Mouse (Mus musculus): ENCODE measurements around the gene Nr2c2ap. TPM values are rescaled to one million over a fixed set of nuclear protein-coding genes. Genes with fewer than 3 reads are reported as not detected.

The Nr2c2ap gene
- polyA plus RNA-seq, 1 experiment from 2014 or later = 29.1 TPM

DNA sequence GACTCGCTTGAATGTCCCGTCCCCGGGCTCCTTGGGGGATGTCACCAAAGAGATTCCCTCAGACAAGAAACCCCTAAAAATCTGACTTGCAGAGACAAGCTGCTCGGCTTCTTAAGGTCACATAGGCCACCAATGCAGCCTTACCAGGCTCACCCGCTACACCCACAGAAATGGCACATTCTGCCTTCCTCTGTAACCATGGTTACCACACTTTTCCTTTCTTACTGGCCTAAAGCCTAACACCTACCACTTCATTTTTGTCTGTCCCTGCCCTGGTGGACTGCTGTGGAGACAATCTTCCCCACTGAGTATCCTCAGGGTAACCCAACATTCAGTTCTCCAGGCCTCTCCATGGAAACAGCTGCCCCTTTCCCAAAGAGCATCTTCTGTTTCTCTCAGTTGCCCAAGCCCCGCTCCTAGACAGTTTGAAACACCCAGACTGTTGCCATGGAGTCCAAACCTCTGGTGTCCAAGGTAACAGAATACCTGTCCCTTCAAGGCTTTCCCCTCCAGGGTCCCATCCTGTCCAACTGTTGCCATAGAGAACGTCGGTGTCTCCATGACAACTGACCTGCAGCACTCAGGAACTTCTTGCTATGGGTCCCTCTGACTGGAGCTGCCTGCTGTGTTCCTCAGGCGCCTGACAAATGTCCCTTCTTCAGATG is 41.7 kb upstream of the Nr2c2ap start:
- no peak overlapping the region for H3K9ac ChIP-seq (replicated peaks; ENCODE audit: low read depth, low read length)
- H3K4me3 ChIP-seq (ENCODE audit: low read depth, low read length) = no peak overlapping the region
- H3K4me2 ChIP-seq (replicated peaks; ENCODE audit: low read depth, low read length) = no peak overlapping the region
- H3K9me3 ChIP-seq (ENCODE audit: control insufficient read depth, low read depth, low read length) = no peaks in the 10 kb centered on the region
- 62% methylated on average over 9 of the region's 9 CpGs for WGBS
- H3K27ac ChIP-seq (ENCODE audit: low read length) = no peak overlapping the region
- peaks cover 5% of the 10 kb centered on the region; the same call in 1 of the 2 replicates for H3K4me1 ChIP-seq (ENCODE audit: control insufficient read depth, insufficient read depth, low read length)
- peaks cover 54% of the 10 kb centered on the region for H3K27me3 ChIP-seq (ENCODE audit: control insufficient read depth, insufficient read depth, low read length)
- H3K36me3 ChIP-seq (ENCODE audit: control insufficient read depth, insufficient read depth, low read length) = no peaks in the 10 kb centered on the region
- ATAC-seq (ENCODE audit: insufficient number of reproducible peaks, insufficient read depth, low FRiP score, low read depth) = no peak

DNA sequence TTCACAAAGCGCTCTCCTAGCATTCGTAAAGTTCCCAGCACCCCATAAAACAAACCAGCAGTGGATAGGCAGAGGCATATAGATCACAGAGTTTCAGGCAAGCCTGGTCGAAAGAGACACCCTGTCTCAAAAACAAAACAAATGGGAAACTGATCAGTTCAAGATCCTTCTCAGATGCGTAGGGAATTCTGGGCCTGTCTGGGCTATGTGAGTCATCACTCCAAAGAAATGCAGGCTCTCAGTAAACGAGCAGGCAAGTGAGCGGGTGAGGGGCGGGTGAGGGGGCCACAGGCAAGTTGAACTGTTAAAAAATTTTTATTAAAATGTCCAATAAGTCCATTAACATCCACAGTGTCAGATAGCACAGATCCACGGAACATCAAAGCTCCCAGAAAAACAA is 38.3 kb upstream of the Nr2c2ap start:
- no peak overlapping the region for H3K4me2 ChIP-seq (replicated peaks; ENCODE audit: low read depth, low read length)
- no peaks in the 10 kb centered on the region for H3K36me3 ChIP-seq (ENCODE audit: control insufficient read depth, insufficient read depth, low read length)
- 53% methylated on average over 8 of the region's 8 CpGs for WGBS
- no peak overlapping the region for H3K4me3 ChIP-seq (ENCODE audit: low read depth, low read length)
- H3K27me3 ChIP-seq (ENCODE audit: control insufficient read depth, insufficient read depth, low read length) = peaks cover 22% of the 10 kb centered on the region
- no peak overlapping the region for H3K9ac ChIP-seq (replicated peaks; ENCODE audit: low read depth, low read length)
- H3K27ac ChIP-seq (ENCODE audit: low read length) = no peak overlapping the region
- no peaks in the 10 kb centered on the region for H3K9me3 ChIP-seq (ENCODE audit: control insufficient read depth, low read depth, low read length)
- H3K4me1 ChIP-seq (ENCODE audit: control insufficient read depth, insufficient read depth, low read length) = 0 out of 2 replicates have a peak, but pooled peaks cover 2% of the 10 kb centered on the region
- no peak for ATAC-seq (ENCODE audit: insufficient number of reproducible peaks, insufficient read depth, low FRiP score, low read depth)

DNA sequence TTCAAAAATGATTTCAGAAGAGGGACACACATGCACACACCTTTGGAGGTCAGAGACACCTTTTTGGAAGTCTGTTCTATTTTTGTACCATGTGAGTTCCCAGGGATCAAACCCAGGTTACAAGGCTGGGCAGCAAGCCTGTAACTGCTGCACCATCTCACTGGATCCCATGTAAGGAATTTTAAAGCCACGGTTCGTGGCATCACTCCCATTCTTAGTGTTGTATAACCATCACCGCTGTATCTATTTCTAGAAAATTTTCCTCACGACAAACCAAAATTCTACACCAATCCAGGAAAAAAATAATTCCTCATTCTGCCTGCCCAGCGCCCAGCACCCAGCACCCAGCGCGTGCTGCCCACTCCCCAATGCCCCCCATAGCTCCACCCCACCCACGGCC is 31.9 kb upstream of the Nr2c2ap start:
- ATAC-seq (ENCODE audit: insufficient number of reproducible peaks, insufficient read depth, low FRiP score, low read depth) = no peak
- WGBS = 72% methylated on average over 8 of the region's 8 CpGs

GRCm38 (mm10) chr8:70100241-70100640 is 30.9 kb upstream of the Nr2c2ap start:
- Histone ChIP-seq H3K9ac (replicated peaks; ENCODE audit: low read depth, low read length) (no peak overlapping the region), H3K27ac (ENCODE audit: low read length) (no peak overlapping the region), H3K4me1 (ENCODE audit: control insufficient read depth, insufficient read depth, low read length) (no peaks in the 10 kb centered on the region), H3K36me3 (ENCODE audit: control insufficient read depth, insufficient read depth, low read length) (no peaks in the 10 kb centered on the region), H3K27me3 (ENCODE audit: control insufficient read depth, insufficient read depth, low read length) (no peaks in the 10 kb centered on the region), H3K9me3 (ENCODE audit: control insufficient read depth, low read depth, low read length) (no peaks in the 10 kb centered on the region), H3K4me2 (replicated peaks; ENCODE audit: low read depth, low read length) (no peak overlapping the region), H3K4me3 (ENCODE audit: low read depth, low read length) (no peak overlapping the region)
- ATAC-seq (ENCODE audit: insufficient number of reproducible peaks, insufficient read depth, low FRiP score, low read depth) = no peak
- WGBS = 77% methylated on average over 8 of the region's 8 CpGs

More for the DNA sequence above, 31.9 kb upstream of the Nr2c2ap start:
- no peak overlapping the region for H3K27ac ChIP-seq (ENCODE audit: low read length)
- no peaks in the 10 kb centered on the region for H3K36me3 ChIP-seq (ENCODE audit: control insufficient read depth, insufficient read depth, low read length)
- H3K4me3 ChIP-seq (ENCODE audit: low read depth, low read length) = no peak overlapping the region
- no peaks in the 10 kb centered on the region for H3K27me3 ChIP-seq (ENCODE audit: control insufficient read depth, insufficient read depth, low read length)
- H3K4me1 ChIP-seq (ENCODE audit: control insufficient read depth, insufficient read depth, low read length) = no peaks in the 10 kb centered on the region
- H3K9ac ChIP-seq (replicated peaks; ENCODE audit: low read depth, low read length) = no peak overlapping the region
- H3K4me2 ChIP-seq (replicated peaks; ENCODE audit: low read depth, low read length) = no peak overlapping the region
- no peaks in the 10 kb centered on the region for H3K9me3 ChIP-seq (ENCODE audit: control insufficient read depth, low read depth, low read length)

GRCm38 (mm10) chr8:70104506-70104905 is 26.6 kb upstream of the Nr2c2ap start:
- 12% methylated on average over 6 of the region's 6 CpGs for WGBS
- no peaks in the 10 kb centered on the region for H3K4me1 ChIP-seq (ENCODE audit: control insufficient read depth, insufficient read depth, low read length)
- no peaks in the 10 kb centered on the region for H3K9me3 ChIP-seq (ENCODE audit: control insufficient read depth, low read depth, low read length)
- no peak; the same call in 1 of the 2 replicates for ATAC-seq (ENCODE audit: insufficient number of reproducible peaks, insufficient read depth, low FRiP score, low read depth)
- no peak overlapping the region for H3K4me3 ChIP-seq (ENCODE audit: low read depth, low read length)
- no peaks in the 10 kb centered on the region for H3K27me3 ChIP-seq (ENCODE audit: control insufficient read depth, insufficient read depth, low read length)
- no peak overlapping the region for H3K27ac ChIP-seq (ENCODE audit: low read length)
- H3K4me2 ChIP-seq (replicated peaks; ENCODE audit: low read depth, low read length) = no peak overlapping the region
- no peak overlapping the region for H3K9ac ChIP-seq (replicated peaks; ENCODE audit: low read depth, low read length)
- no peaks in the 10 kb centered on the region for H3K36me3 ChIP-seq (ENCODE audit: control insufficient read depth, insufficient read depth, low read length)

- Histone ChIP-seq H3K4me1 (ENCODE audit: control insufficient read depth, insufficient read depth, low read length) (no peaks in the 10 kb centered on the region), H3K36me3 (ENCODE audit: control insufficient read depth, insufficient read depth, low read length) (no peaks in the 10 kb centered on the region), H3K4me2 (replicated peaks; ENCODE audit: low read depth, low read length) (no peak overlapping the region), H3K9ac (replicated peaks; ENCODE audit: low read depth, low read length) (no peak overlapping the region), H3K27ac (ENCODE audit: low read length) (no peak overlapping the region), H3K4me3 (ENCODE audit: low read depth, low read length) (no peak overlapping the region), H3K27me3 (ENCODE audit: control insufficient read depth, insufficient read depth, low read length) (no peaks in the 10 kb centered on the region), H3K9me3 (ENCODE audit: control insufficient read depth, low read depth, low read length) (no peaks in the 10 kb centered on the region)
- 79% methylated on average over 7 of the region's 7 CpGs for WGBS
- no peak for ATAC-seq (ENCODE audit: insufficient number of reproducible peaks, insufficient read depth, low FRiP score, low read depth)
Observed at GRCm38 (mm10) chr8:70104922-70105321, 26.2 kb upstream of the Nr2c2ap start.

DNA sequence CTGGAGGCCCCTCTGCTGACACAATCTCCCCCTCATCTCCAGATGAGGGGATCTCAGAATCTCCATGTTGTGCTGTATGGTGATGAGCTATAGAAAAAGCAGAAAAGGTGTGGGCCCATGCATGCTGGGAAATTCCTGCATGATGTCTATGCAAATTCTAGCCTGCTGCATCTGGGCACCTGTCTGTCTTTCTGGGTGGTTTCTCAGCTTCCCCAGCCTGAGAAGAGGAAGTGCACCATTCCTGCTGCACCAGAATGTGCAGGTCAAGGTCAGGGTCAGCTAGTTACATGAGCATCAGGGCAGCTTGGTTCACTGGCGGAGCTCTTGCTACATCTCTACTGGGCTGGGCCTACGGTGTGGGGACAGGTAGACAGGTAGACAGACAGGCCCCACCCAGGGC is 20.7 kb upstream of the Nr2c2ap start:
- Histone ChIP-seq H3K9me3 (ENCODE audit: control insufficient read depth, low read depth, low read length) (no peaks in the 10 kb centered on the region), H3K36me3 (ENCODE audit: control insufficient read depth, insufficient read depth, low read length) (no peaks in the 10 kb centered on the region), H3K4me1 (ENCODE audit: control insufficient read depth, insufficient read depth, low read length) (no peaks in the 10 kb centered on the region), H3K9ac (replicated peaks; ENCODE audit: low read depth, low read length) (no peak overlapping the region), H3K4me3 (ENCODE audit: low read depth, low read length) (no peak overlapping the region), H3K27ac (ENCODE audit: low read length) (no peak overlapping the region), H3K27me3 (ENCODE audit: control insufficient read depth, insufficient read depth, low read length) (peaks cover 40% of the 10 kb centered on the region), H3K4me2 (replicated peaks; ENCODE audit: low read depth, low read length) (no peak overlapping the region)
- WGBS = 72% methylated on average over 2 of the region's 2 CpGs
- no peak for ATAC-seq (ENCODE audit: insufficient number of reproducible peaks, insufficient read depth, low FRiP score, low read depth)

- H3K9me3 ChIP-seq (ENCODE audit: control insufficient read depth, low read depth, low read length) = no peaks in the 10 kb centered on the region
- WGBS = 46% methylated on average over 23 of the region's 23 CpGs
- no peaks in the 10 kb centered on the region for H3K4me1 ChIP-seq (ENCODE audit: control insufficient read depth, insufficient read depth, low read length)
- H3K9ac ChIP-seq (replicated peaks; ENCODE audit: low read depth, low read length) = no peak overlapping the region
- no peak overlapping the region for H3K4me3 ChIP-seq (ENCODE audit: low read depth, low read length)
- no peak overlapping the region for H3K27ac ChIP-seq (ENCODE audit: low read length)
- no peak for ATAC-seq (ENCODE audit: insufficient number of reproducible peaks, insufficient read depth, low FRiP score, low read depth)
- no peaks in the 10 kb centered on the region for H3K36me3 ChIP-seq (ENCODE audit: control insufficient read depth, insufficient read depth, low read length)
- no peak overlapping the region for H3K4me2 ChIP-seq (replicated peaks; ENCODE audit: low read depth, low read length)
- H3K27me3 ChIP-seq (ENCODE audit: control insufficient read depth, insufficient read depth, low read length) = peaks cover 40% of the 10 kb centered on the region
Observed at GRCm38 (mm10) chr8:70111192-70111795, 19.8 kb upstream of the Nr2c2ap start.
